Comparison of ENCODE assay signal across 7 mouse cellular contexts in the genomic region with DNA sequence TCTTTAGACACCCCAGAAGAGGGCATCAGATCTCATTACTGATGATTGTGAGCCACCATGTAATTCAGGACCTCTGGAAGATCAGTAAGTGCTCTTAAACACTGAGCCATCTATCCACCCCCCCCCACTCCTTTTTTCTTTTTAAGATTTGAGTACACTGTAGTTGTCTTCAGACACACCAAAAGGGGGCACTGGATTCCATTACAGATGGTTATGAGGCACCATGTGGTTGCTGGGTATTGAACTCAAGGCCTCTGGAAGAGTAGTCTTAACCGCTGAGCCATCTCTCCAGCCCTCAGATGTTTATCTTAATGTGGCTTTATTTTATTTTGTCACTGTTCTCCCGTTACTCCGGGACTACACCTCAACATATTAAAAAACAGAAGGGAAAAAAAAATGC. TPM values are rescaled to one million over a fixed set of nuclear protein-coding genes. Genes with fewer than 3 reads are reported as not detected.
DNase-seq lines count a peak whose midpoint lies in the region; ATAC-seq and TF ChIP-seq lines count a peak whose summit lies in the region.

No protein-coding gene starts in this region.

- peak; percentile 27; the same call in 1 of the 2 replicates for TF ChIP-seq CTCF in stomach, postnatal 0 days (IDR thresholded peaks at IDR 0.05; ENCODE audit: low read depth)

- WGBS in embryonic facial prominence, embryonic 14.5 days, result 72% methylated on average over 3 of the region's 3 CpGs
- 59% methylated on average over 3 of the region's 3 CpGs for WGBS in limb, embryonic 14.5 days
- WGBS in stomach, postnatal 0 days, result 70% methylated on average over 3 of the region's 3 CpGs

- peaks cover 42% of the 10 kb centered on the region for H3K36me3 ChIP-seq in megakaryocyte, embryonic 14.5 days (replicated peaks; ENCODE audit: low read length)
- H3K36me3 ChIP-seq in embryonic facial prominence, embryonic 14.5 days (ENCODE audit: control insufficient read depth, insufficient read depth, low read length), result 0 out of 2 replicates have a peak, but pooled peaks cover 7% of the 10 kb centered on the region
- H3K36me3 ChIP-seq in limb, embryonic 14.5 days (ENCODE audit: control insufficient read depth, insufficient read depth, low read length), result peaks cover 7% of the 10 kb centered on the region; the same call in 1 of the 2 replicates
- H3K36me3 ChIP-seq in stomach, postnatal 0 days (ENCODE audit: control insufficient read depth, insufficient read depth, low read length), result no peaks in the 10 kb centered on the region

- no peaks in the 10 kb centered on the region for H3K27me3 ChIP-seq in megakaryocyte, embryonic 14.5 days (replicated peaks)
- no peaks in the 10 kb centered on the region for H3K27me3 ChIP-seq in embryonic facial prominence, embryonic 14.5 days (replicated peaks; ENCODE audit: control insufficient read depth, insufficient read depth, low read length)
- no peaks in the 10 kb centered on the region for H3K27me3 ChIP-seq in limb, embryonic 14.5 days (ENCODE audit: control insufficient read depth, insufficient read depth, low read length)
- H3K27me3 ChIP-seq in stomach, postnatal 0 days (ENCODE audit: control insufficient read depth, insufficient read depth, low read length), result no peaks in the 10 kb centered on the region

- ATAC-seq in megakaryocyte, adult 5-6 weeks (ENCODE audit: poor library complexity, severe bottlenecking), result no peak
- no peak for ATAC-seq in embryonic facial prominence, embryonic 14.5 days (ENCODE audit: low read depth)
- no peak for ATAC-seq in limb, embryonic 14.5 days (ENCODE audit: low FRiP score, low read depth)
- ATAC-seq in stomach, postnatal 0 days (ENCODE audit: low FRiP score, low TSS enrichment), result no peak

- H3K4me1 ChIP-seq in megakaryocyte, embryonic 14.5 days, result peaks cover 47% of the 10 kb centered on the region
- peaks cover 20% of the 10 kb centered on the region for H3K4me1 ChIP-seq in embryonic facial prominence, embryonic 14.5 days (ENCODE audit: control insufficient read depth, insufficient read depth, low read length)
- H3K4me1 ChIP-seq in limb, embryonic 14.5 days (ENCODE audit: control insufficient read depth, insufficient read depth, low read length), result peaks cover 12% of the 10 kb centered on the region
- H3K4me1 ChIP-seq in stomach, postnatal 0 days (replicated peaks; ENCODE audit: control insufficient read depth, insufficient read depth), result peaks cover 7% of the 10 kb centered on the region

- no peak overlapping the region for H3K27ac ChIP-seq in embryonic facial prominence, embryonic 14.5 days (replicated peaks; ENCODE audit: low read depth, low read length)
- H3K27ac ChIP-seq in limb, embryonic 14.5 days (replicated peaks; ENCODE audit: low read depth, low read length), result no peak overlapping the region
- H3K27ac ChIP-seq in stomach, postnatal 0 days (replicated peaks), result no peak overlapping the region

- peak overlapping the region; percentile 70 for H3K4me2 ChIP-seq in embryonic facial prominence, embryonic 14.5 days (ENCODE audit: low read depth, low read length)
- peak overlapping the region; percentile 63 for H3K4me2 ChIP-seq in limb, embryonic 14.5 days (replicated peaks; ENCODE audit: low read depth, low read length, severe bottlenecking)
- H3K4me2 ChIP-seq in stomach, postnatal 0 days (replicated peaks; ENCODE audit: low read depth), result peak overlapping the region; percentile 55; the same call in 1 of the 2 replicates

- TF ChIP-seq POLR2A in limb, embryonic 14.5 days (IDR thresholded peaks at IDR 0.05; ENCODE audit: borderline replicate concordance, extremely low read depth, insufficient read depth, insufficient read length), result no peak

- H3K9ac ChIP-seq in embryonic facial prominence, embryonic 14.5 days (ENCODE audit: low read depth, low read length), result peak overlapping the region; percentile 59; the same call in 1 of the 2 replicates
- H3K9ac ChIP-seq in limb, embryonic 14.5 days (ENCODE audit: low read depth, low read length, severe bottlenecking), result no peak overlapping the region
- H3K9ac ChIP-seq in stomach, postnatal 0 days (ENCODE audit: low read length), result no peak overlapping the region

- no peak for DNase-seq in embryonic facial prominence, embryonic 14.5 days (ENCODE audit: low spot score)
- no peak for DNase-seq in limb, embryonic 14.5 days (ENCODE audit: low spot score)
- DNase-seq in stomach, postnatal 0 days (ENCODE audit: low spot score), result no peak
- no peak for DNase-seq in adrenal gland, postnatal 14 days
- DNase-seq in right cerebral cortex, postnatal 36 days (ENCODE audit: low spot score in 2 of 2), result no peak

- no peak for TF ChIP-seq EP300 in stomach, postnatal 0 days (optimal IDR thresholded peaks at IDR 0.05)

- H3K4me3 ChIP-seq in megakaryocyte, embryonic 14.5 days (replicated peaks), result peak overlapping the region; percentile 99
- peak overlapping the region; percentile 44 for H3K4me3 ChIP-seq in embryonic facial prominence, embryonic 14.5 days (ENCODE audit: low read depth, low read length)
- peak overlapping the region; percentile 36 for H3K4me3 ChIP-seq in limb, embryonic 14.5 days (replicated peaks; ENCODE audit: low read length)
- H3K4me3 ChIP-seq in stomach, postnatal 0 days (ENCODE audit: low read depth, low read length), result peak overlapping the region; percentile 40; the same call in 1 of the 2 replicates

- no peaks in the 10 kb centered on the region for H3K9me3 ChIP-seq in megakaryocyte, embryonic 14.5 days
- H3K9me3 ChIP-seq in embryonic facial prominence, embryonic 14.5 days (ENCODE audit: control insufficient read depth, low read length), result no peaks in the 10 kb centered on the region
- H3K9me3 ChIP-seq in limb, embryonic 14.5 days (ENCODE audit: control insufficient read depth, low read length), result no peaks in the 10 kb centered on the region
- H3K9me3 ChIP-seq in stomach, postnatal 0 days (ENCODE audit: control insufficient read depth, low read length), result no peaks in the 10 kb centered on the region

RNA-seq across cellular contexts. Expression of a gene that starts 1.0 kb away (rescaled TPM):
- polyA plus RNA-seq in megakaryocyte, embryonic 14.5 days (2012; ENCODE audit: insufficient read depth, low replicate concordance), result 48.8 and 66.5 TPM in 2 replicates
- 63.8 and 66.5 TPM in 2 replicates for total RNA-seq in megakaryocyte, adult 5-6 weeks (2015)
- total RNA-seq in megakaryocyte, adult 5-6 weeks (2017), result 436 and 580 TPM in 2 replicates
- polyA plus RNA-seq in embryonic facial prominence, embryonic 14.5 days (2014; fragmentation: Nextera tagmentation; extraction: Ambion mirVana), result 75.2 and 85.1 TPM in 2 replicates
- 85.2 and 142 TPM in 2 replicates for polyA plus RNA-seq in limb, embryonic 14.5 days (2012; rRNA removed)
- 84.4 and 89.0 TPM in 2 replicates for polyA plus RNA-seq in limb, embryonic 14.5 days (2014; fragmentation: Nextera tagmentation; extraction: Ambion mirVana)
- polyA plus RNA-seq in stomach, postnatal 0 days (2015; fragmentation: Nextera tagmentation; extraction: Ambion mirVana), result 84.0 and 88.6 TPM in 2 replicates
- total RNA-seq in adrenal gland, postnatal 14 days (2021), result 64.5 and 66.1 TPM in 2 replicates

RNA-seq across cellular contexts. Expression of a gene that starts 25.2 kb away (rescaled TPM):
- 84.6 and 1,037 TPM in 2 replicates for polyA plus RNA-seq in megakaryocyte, embryonic 14.5 days (2012; ENCODE audit: insufficient read depth, low replicate concordance)
- 301 and 308 TPM in 2 replicates for total RNA-seq in megakaryocyte, adult 5-6 weeks (2015)
- 515 and 545 TPM in 2 replicates for total RNA-seq in megakaryocyte, adult 5-6 weeks (2017)
- 572 and 613 TPM in 2 replicates for polyA plus RNA-seq in embryonic facial prominence, embryonic 14.5 days (2014; fragmentation: Nextera tagmentation; extraction: Ambion mirVana)
- 311 and 395 TPM in 2 replicates for polyA plus RNA-seq in limb, embryonic 14.5 days (2012; rRNA removed)
- 579 and 584 TPM in 2 replicates for polyA plus RNA-seq in limb, embryonic 14.5 days (2014; fragmentation: Nextera tagmentation; extraction: Ambion mirVana)
- polyA plus RNA-seq in stomach, postnatal 0 days (2015; fragmentation: Nextera tagmentation; extraction: Ambion mirVana), result 330 and 364 TPM in 2 replicates
- 286 and 295 TPM in 2 replicates for total RNA-seq in adrenal gland, postnatal 14 days (2021)

RNA-seq across cellular contexts. Expression of a gene that starts 29.4 kb away (rescaled TPM):
- polyA plus RNA-seq in megakaryocyte, embryonic 14.5 days (2012; ENCODE audit: insufficient read depth, low replicate concordance), result 2.3 and 4.8 TPM in 2 replicates
- 8.3 and 12.3 TPM in 2 replicates for total RNA-seq in megakaryocyte, adult 5-6 weeks (2015)
- total RNA-seq in megakaryocyte, adult 5-6 weeks (2017), result 6.7 and 6.9 TPM in 2 replicates
- 0.08 TPM in 1 of 2 replicates, not detected in the other for polyA plus RNA-seq in embryonic facial prominence, embryonic 14.5 days (2014; fragmentation: Nextera tagmentation; extraction: Ambion mirVana)
- 0.28 and 0.37 TPM in 2 replicates for polyA plus RNA-seq in limb, embryonic 14.5 days (2012; rRNA removed)
- 0.10 and 0.11 TPM in 2 replicates for polyA plus RNA-seq in limb, embryonic 14.5 days (2014; fragmentation: Nextera tagmentation; extraction: Ambion mirVana)
- 3.9 TPM in 2 replicates for polyA plus RNA-seq in stomach, postnatal 0 days (2015; fragmentation: Nextera tagmentation; extraction: Ambion mirVana)
- total RNA-seq in adrenal gland, postnatal 14 days (2021), result 0.94 TPM in 1 of 2 replicates, not detected in the other

RNA-seq across cellular contexts. Expression of a gene that starts 52.6 kb away (rescaled TPM):
- polyA plus RNA-seq in megakaryocyte, embryonic 14.5 days (2012; ENCODE audit: insufficient read depth, low replicate concordance), result not detected in 2 replicates
- total RNA-seq in megakaryocyte, adult 5-6 weeks (2015), result 0.21 TPM in 1 of 2 replicates, not detected in the other
- 0.16 and 0.55 TPM in 2 replicates for total RNA-seq in megakaryocyte, adult 5-6 weeks (2017)
- 0.39 TPM in 1 of 2 replicates, not detected in the other for polyA plus RNA-seq in embryonic facial prominence, embryonic 14.5 days (2014; fragmentation: Nextera tagmentation; extraction: Ambion mirVana)
- not detected in 2 replicates for polyA plus RNA-seq in limb, embryonic 14.5 days (2012; rRNA removed)
- polyA plus RNA-seq in limb, embryonic 14.5 days (2014; fragmentation: Nextera tagmentation; extraction: Ambion mirVana), result not detected in 2 replicates
- polyA plus RNA-seq in stomach, postnatal 0 days (2015; fragmentation: Nextera tagmentation; extraction: Ambion mirVana), result 0.45 and 0.79 TPM in 2 replicates
- total RNA-seq in adrenal gland, postnatal 14 days (2021), result not detected in 2 replicates

RNA-seq across cellular contexts. Expression of a gene that starts 53.2 kb away (rescaled TPM):
- polyA plus RNA-seq in megakaryocyte, embryonic 14.5 days (2012; ENCODE audit: insufficient read depth, low replicate concordance), result not detected in 2 replicates
- total RNA-seq in megakaryocyte, adult 5-6 weeks (2015), result not detected in 2 replicates
- total RNA-seq in megakaryocyte, adult 5-6 weeks (2017), result not detected in 2 replicates
- polyA plus RNA-seq in embryonic facial prominence, embryonic 14.5 days (2014; fragmentation: Nextera tagmentation; extraction: Ambion mirVana), result 0.03 and 0.17 TPM in 2 replicates
- polyA plus RNA-seq in limb, embryonic 14.5 days (2012; rRNA removed), result not detected in 2 replicates
- polyA plus RNA-seq in limb, embryonic 14.5 days (2014; fragmentation: Nextera tagmentation; extraction: Ambion mirVana), result 0.14 and 0.23 TPM in 2 replicates
- 0.06 TPM in 1 of 2 replicates, not detected in the other for polyA plus RNA-seq in stomach, postnatal 0 days (2015; fragmentation: Nextera tagmentation; extraction: Ambion mirVana)
- total RNA-seq in adrenal gland, postnatal 14 days (2021), result not detected in 2 replicates

Comparison
In these comparisons a context has a peak if more than half of its experiments do, and no peak if none do; other contexts are left out.
1. H3K4me3 ChIP-seq: peak in every context shown above with its lines; median percentile 99 in megakaryocyte, embryonic 14.5 days; 44 in embryonic facial prominence, embryonic 14.5 days; 40 in stomach, postnatal 0 days; 36 in limb, embryonic 14.5 days.